Mouse (Mus musculus): Measurements from ENCODE around the gene Gm10518. TPM values are rescaled to one million over a fixed set of nuclear protein-coding genes. Genes with fewer than 3 reads are reported as not detected.
"Not testable (repeated sequence)": the region's sequence is repeated elsewhere in the genome, so short reads cannot be mapped to it uniquely, and the experiment has no call there.

The Gm10518 gene
- polyA plus RNA-seq, 1 experiment from 2014 or later: 0.35 TPM

- POLR2A ChIA-PET: interaction anchor here (0.7 to 0.9 kb wide), 2 partner anchors 11 to 39 kb away, joined by 4 to 5 read pairs; no protein-coding TSS in a partner anchor
- no peak for DNase-seq (ENCODE audit: low read depth, low spot score)
- in situ Hi-C loops (cut with MboI; ENCODE audit: low pct_unique_long_range_greater_than_20kb): loop anchor here (5.0 kb wide), 1 partner anchor 38 kb away; no protein-coding TSS in a partner anchor
- H3K27me3 ChIP-seq: no peaks in the 10 kb centered on the region
- ATAC-seq: no peak
- CTCF ChIA-PET: no interaction called here
- TF ChIP-seq CTCF (IDR thresholded peaks at IDR 0.05): no peak
These were observed 1.1 kb downstream of the Gm10518 start for GRCm38 (mm10) chr1:179804140-179804881.

GRCm38 (mm10) chr1:179805751-179806150, 2.6 kb downstream of the Gm10518 start:
- CTCF ChIA-PET: no interaction called here
- no peaks in the 10 kb centered on the region for H3K27me3 ChIP-seq
- no peak for TF ChIP-seq CTCF (IDR thresholded peaks at IDR 0.05)
- DNase-seq (ENCODE audit: low read depth, low spot score): no peak
- no peak for ATAC-seq
- in situ Hi-C loops (cut with MboI; ENCODE audit: low pct_unique_long_range_greater_than_20kb): no loop called here
- POLR2A ChIA-PET: no interaction called here

GRCm38 (mm10) chr1:179807468-179807867, 4.3 kb downstream of the Gm10518 start:
- TF ChIP-seq CTCF (IDR thresholded peaks at IDR 0.05): no peak
- H3K27me3 ChIP-seq: no peaks in the 10 kb centered on the region
- ATAC-seq: no peak
- no peak for DNase-seq (ENCODE audit: low read depth, low spot score)
- ChIA-PET CTCF (no interaction called here), POLR2A (no interaction called here)
- in situ Hi-C loops (cut with MboI; ENCODE audit: low pct_unique_long_range_greater_than_20kb): no loop called here

GRCm38 (mm10) chr1:179808300-179808699, 5.1 kb downstream of the Gm10518 start:
- no peak for TF ChIP-seq CTCF (IDR thresholded peaks at IDR 0.05)
- in situ Hi-C loops (cut with MboI; ENCODE audit: low pct_unique_long_range_greater_than_20kb): no loop called here
- ChIA-PET POLR2A (no interaction called here), CTCF (no interaction called here)
- no peak for ATAC-seq
- DNase-seq (ENCODE audit: low read depth, low spot score): no peak
- no peaks in the 10 kb centered on the region for H3K27me3 ChIP-seq

- no peak for TF ChIP-seq CTCF (IDR thresholded peaks at IDR 0.05)
- in situ Hi-C loops (cut with MboI; ENCODE audit: low pct_unique_long_range_greater_than_20kb): no loop called here
- ChIA-PET CTCF (no interaction called here), POLR2A (interaction anchor here (0.6 kb wide), 1 partner anchor 16 kb away, joined by 4 read pairs; no protein-coding TSS in a partner anchor)
- no peaks in the 10 kb centered on the region for H3K27me3 ChIP-seq
- no peak for ATAC-seq
- no peak for DNase-seq (ENCODE audit: low read depth, low spot score)
These were observed 10.2 kb downstream of the Gm10518 start for GRCm38 (mm10) chr1:179813385-179813784.

GRCm38 (mm10) chr1:179814616-179815015, 11.4 kb downstream of the Gm10518 start:
- no peak for DNase-seq (ENCODE audit: low read depth, low spot score)
- no peak for ATAC-seq
- in situ Hi-C loops (cut with MboI; ENCODE audit: low pct_unique_long_range_greater_than_20kb): no loop called here
- H3K27me3 ChIP-seq: no peaks in the 10 kb centered on the region
- POLR2A ChIA-PET: interaction anchor here (0.6 kb wide), 1 partner anchor 73 kb away, joined by 4 read pairs; no protein-coding TSS in a partner anchor
- no peak for TF ChIP-seq CTCF (IDR thresholded peaks at IDR 0.05)
- CTCF ChIA-PET: no interaction called here

GRCm38 (mm10) chr1:179818490-179819278, 15.5 kb downstream of the Gm10518 start:
- DNase-seq (ENCODE audit: low read depth, low spot score); POLR2A ChIA-PET; ATAC-seq; in situ Hi-C loops (cut with MboI; ENCODE audit: low pct_unique_long_range_greater_than_20kb); H3K27me3 ChIP-seq: not testable (repeated sequence)
- CTCF ChIA-PET: interaction anchor here (1.0 kb wide), 1 partner anchor 25 kb away, joined by 3 read pairs; no protein-coding TSS in a partner anchor

GRCm38 (mm10) chr1:179824549-179824948, 21.4 kb downstream of the Gm10518 start:
- H3K27me3 ChIP-seq: no peaks in the 10 kb centered on the region
- in situ Hi-C loops (cut with MboI; ENCODE audit: low pct_unique_long_range_greater_than_20kb): no loop called here
- no peak for TF ChIP-seq CTCF (IDR thresholded peaks at IDR 0.05)
- no peak for ATAC-seq
- POLR2A ChIA-PET: no interaction called here
- DNase-seq (ENCODE audit: low read depth, low spot score): no peak
- CTCF ChIA-PET: interaction anchor here (1.0 to 2.2 kb wide), 3 partner anchors 17 to 30 kb away, joined by 3 to 5 read pairs (median 3); no protein-coding TSS in a partner anchor

GRCm38 (mm10) chr1:179828051-179828450, 24.9 kb downstream of the Gm10518 start:
- ChIA-PET POLR2A (no interaction called here), CTCF (no interaction called here)
- TF ChIP-seq CTCF (IDR thresholded peaks at IDR 0.05): no peak
- in situ Hi-C loops (cut with MboI; ENCODE audit: low pct_unique_long_range_greater_than_20kb): no loop called here
- ATAC-seq (no peak), DNase-seq (ENCODE audit: low read depth, low spot score) (no peak)
- no peaks in the 10 kb centered on the region for H3K27me3 ChIP-seq

GRCm38 (mm10) chr1:179828900-179829299, 25.7 kb downstream of the Gm10518 start:
- no peaks in the 10 kb centered on the region for H3K27me3 ChIP-seq
- no peak for ATAC-seq
- ChIA-PET POLR2A (interaction anchor here (0.6 kb wide), 1 partner anchor 16 kb away, joined by 4 read pairs; no protein-coding TSS in a partner anchor), CTCF (interaction anchor here (0.8 to 1.2 kb wide), 2 partner anchors 13 to 29 kb away, joined by 3 to 6 read pairs; no protein-coding TSS in a partner anchor)
- in situ Hi-C loops (cut with MboI; ENCODE audit: low pct_unique_long_range_greater_than_20kb): no loop called here
- no peak for TF ChIP-seq CTCF (IDR thresholded peaks at IDR 0.05)
- no peak for DNase-seq (ENCODE audit: low read depth, low spot score)

- in situ Hi-C loops (cut with MboI; ENCODE audit: low pct_unique_long_range_greater_than_20kb): no loop called here
- CTCF ChIA-PET: no interaction called here
- ATAC-seq: no peak
These were observed 29.6 kb downstream of the Gm10518 start for GRCm38 (mm10) chr1:179832710-179833240.

More at GRCm38 (mm10) chr1:179832710-179833240, 29.6 kb downstream of the Gm10518 start:
- H3K27me3 ChIP-seq: no peaks in the 10 kb centered on the region
- POLR2A ChIA-PET: no interaction called here
- no peak for TF ChIP-seq CTCF (IDR thresholded peaks at IDR 0.05)
- no peak for DNase-seq (ENCODE audit: low read depth, low spot score)

Measured in Patski (cell line).